In the genomic region with DNA sequence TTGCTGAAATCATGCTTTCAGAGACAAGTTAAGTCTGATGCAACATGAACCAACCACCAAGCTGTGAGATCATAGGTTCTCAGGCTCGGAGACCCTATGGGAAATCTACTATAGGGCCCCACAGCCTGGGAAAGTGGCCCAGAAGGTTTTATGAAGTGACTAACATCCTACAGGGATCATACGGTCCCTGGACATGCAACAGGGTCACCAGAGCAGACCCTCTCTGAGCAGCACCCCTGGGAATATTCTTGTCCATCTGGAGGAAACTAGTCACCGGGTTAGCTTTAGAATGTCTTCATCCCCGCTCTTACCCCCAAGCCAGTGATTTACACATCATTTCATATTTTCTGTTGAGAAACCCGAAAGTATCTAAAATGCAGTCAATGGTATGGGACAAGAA, we compare ENCODE assay signal across 24 mouse cellular contexts.
"Had no signal": no experiment of that assay in that cellular context is flagged by ENCODE, and none has a peak within 500 bp of the region (broad histone marks: within the 10 kb centered on the region; RNA-seq: fewer than 3 reads in every experiment).

No protein-coding gene starts in this region.

- ATAC-seq: hindbrain, embryonic 16.5 days; inflammation-experienced regulatory T-cells, adult 6 months; intestine, embryonic 15.5 days; intestine, postnatal 0 days had no signal

- DNase-seq: gastrocnemius, adult 2 months; gastrocnemius, postnatal 10 days; gastrocnemius, postnatal 25 days; heart, adult 2 months; heart, postnatal 4 days; kidney, adult 18-20 months; kidney, adult 8-10 months; kidney, postnatal 10 days; kidney, postnatal 25 days; kidney, postnatal 4 days; liver had no signal

- H3K4me2 ChIP-seq: heart, embryonic 12.5 days; hindbrain, embryonic 12.5 days; hindbrain, embryonic 14.5 days; intestine, embryonic 15.5 days; limb, embryonic 13.5 days; liver, embryonic 11.5 days had no signal

- H3K36me3 ChIP-seq: heart, embryonic 10.5 days; heart, embryonic 12.5 days; hindbrain, embryonic 10.5 days; hindbrain, embryonic 12.5 days; intestine, embryonic 15.5 days; limb, embryonic 13.5 days had no signal

- H3K27ac ChIP-seq: gastrocnemius, adult 2 months; heart, adult 2 months; heart, embryonic 10.5 days; hindbrain, embryonic 10.5 days; hindbrain, embryonic 12.5 days; hindbrain, embryonic 14.5 days; intestine, embryonic 15.5 days; layer of hippocampus, adult 2 months; left cerebral cortex, adult 2 months; limb, embryonic 13.5 days had no signal

- H3K9me3 ChIP-seq: heart, embryonic 10.5 days; heart, embryonic 12.5 days; hindbrain, embryonic 10.5 days; hindbrain, embryonic 12.5 days; intestine, embryonic 15.5 days; limb, embryonic 13.5 days had no signal

- H3K4me1 ChIP-seq: hindbrain, embryonic 12.5 days; intestine, embryonic 15.5 days had no signal

- H3K4me3 ChIP-seq: gastrocnemius, adult 2 months; heart, adult 2 months; heart, embryonic 10.5 days; heart, embryonic 12.5 days; hindbrain, embryonic 10.5 days; hindbrain, embryonic 12.5 days; intestine, embryonic 15.5 days; layer of hippocampus, adult 2 months; left cerebral cortex, adult 2 months; limb, embryonic 13.5 days had no signal

- H3K9ac ChIP-seq: heart, embryonic 12.5 days; hindbrain, embryonic 12.5 days; hindbrain, embryonic 14.5 days; intestine, embryonic 15.5 days; limb, embryonic 13.5 days had no signal

- H3K27me3 ChIP-seq: heart, embryonic 12.5 days; intestine, embryonic 15.5 days had no signal
